Mouse (Mus musculus) ovary, postnatal 14 days (tissue): Measurements from ENCODE around the gene Stx7.

Experiments used
- DNase-seq: peaks from one replicate; pipeline ENCODE4 v3.0.0; 2022; ENCODE audit warnings: low spot score

The Stx7 gene

GRCm38 (mm10) chr10:24167978-24168583, 19.0 kb downstream of the Stx7 start:
- no peak for DNase-seq

- DNase-seq: no peak
Measured at GRCm38 (mm10) chr10:24168854-24169253, 19.8 kb downstream of the Stx7 start.

GRCm38 (mm10) chr10:24171906-24172459, 22.9 kb downstream of the Stx7 start:
- DNase-seq: no peak

GRCm38 (mm10) chr10:24173210-24174001, 24.3 kb downstream of the Stx7 start:
- peak; percentile 54 for DNase-seq

- no peak for DNase-seq
Measured at GRCm38 (mm10) chr10:24190392-24190791, 41.3 kb downstream of the Stx7 start.

GRCm38 (mm10) chr10:24191977-24192376, 42.9 kb downstream of the Stx7 start:
- no peak for DNase-seq

- DNase-seq: no peak
Measured at GRCm38 (mm10) chr10:24199303-24199702, 50.2 kb downstream of the Stx7 start.

GRCm38 (mm10) chr10:24200099-24200498, 51.0 kb downstream of the Stx7 start:
- DNase-seq: no peak

- no peak for DNase-seq
Measured at GRCm38 (mm10) chr10:24210075-24210474, 61.0 kb downstream of the Stx7 start.

- DNase-seq: no peak
Measured at GRCm38 (mm10) chr10:24213297-24213696, 64.2 kb downstream of the Stx7 start.

- DNase-seq: no peak
Measured at GRCm38 (mm10) chr10:24217558-24218268, 68.6 kb downstream of the Stx7 start.

- no peak for DNase-seq
Measured at GRCm38 (mm10) chr10:24220931-24221330, 71.8 kb downstream of the Stx7 start.

GRCm38 (mm10) chr10:24222911-24223310, 73.8 kb downstream of the Stx7 start:
- no peak for DNase-seq

GRCm38 (mm10) chr10:24223449-24224143, 74.5 kb downstream of the Stx7 start, which contains the start of gene Moxd1:
Gene Moxd1 (plus strand): TSS chr10:24223517.
- peak; percentile 27 for DNase-seq

GRCm38 (mm10) chr10:24224591-24224990, 75.5 kb downstream of the Stx7 start:
- DNase-seq: no peak

- DNase-seq: no peak
Measured at GRCm38 (mm10) chr10:24228318-24229183, 79.4 kb downstream of the Stx7 start.

GRCm38 (mm10) chr10:24232281-24232680, 83.2 kb downstream of the Stx7 start:
- no peak for DNase-seq

- no peak for DNase-seq
Measured at GRCm38 (mm10) chr10:24235426-24236283, 86.6 kb downstream of the Stx7 start.
